Mouse (Mus musculus) liver, adult 2 months (tissue): ENCODE measurements at regions not wholly inside any gene's neighbourhood (a gene's known extent, or its start where the extent isn't known, plus 50 kb on each side); places are given as distances from the start of the nearest gene placed in this dataset.

Source experiments
- CTCF ChIP-seq: fragments of 200-500 bp; IDR thresholded peaks from 2 replicates; pipeline ENCODE4 v1.5.1; 2011; ENCODE audit warnings: low read depth, low read length, control low read depth
- POLR2A ChIP-seq: fragments of 200-500 bp; IDR thresholded peaks from 2 replicates; pipeline ENCODE4 v1.6.1; 2011; ENCODE audit warnings: low read length, control low read depth; ENCODE audit not compliant: insufficient read depth; ENCODE audit errors: extremely low read depth

GRCm38 (mm10) chr6:100132916-100133600 is 154.2 kb downstream of the Rybp start:
- no peak for TF ChIP-seq POLR2A
- no peak for TF ChIP-seq CTCF
